Mouse (Mus musculus) limb, embryonic 14.5 days (tissue): ENCODE measurements around the gene Hist1h2bg. TPM values are rescaled to one million over a fixed set of nuclear protein-coding genes. Genes with fewer than 3 reads are reported as not detected.

Experiments
- ATAC-seq: fragments of 200-750 bp; cut with Nextera tagmentation; 2 replicates; pipeline ENCODE4 v1.8.0; 2017; ENCODE audit warnings: low read depth, moderate number of reproducible peaks, moderate TSS enrichment; ENCODE audit not compliant: low FRiP score
- DNase-seq: peaks from one replicate; pipeline ENCODE4 v3.0.0-alpha.2; 2015; ENCODE audit warnings: low spot score
- H3K27ac ChIP-seq: fragments of 300-500 bp; sonication (generic); replicated peaks from 2 replicates; pipeline ENCODE4 v1.5.1; 2014; ENCODE audit warnings: low read depth, mild to moderate bottlenecking, low read length, moderate library complexity, mixed read lengths
- H3K27me3 ChIP-seq: fragments of 300-500 bp; sonication (generic); 2 replicates; pipeline ENCODE4 v1.6.1; 2014; ENCODE audit warnings: low read length, mixed read lengths; ENCODE audit not compliant: control insufficient read depth, insufficient read depth
- H3K36me3 ChIP-seq: fragments of 300-500 bp; sonication (generic); 2 replicates; pipeline ENCODE4 v1.6.1; 2014; ENCODE audit warnings: mild to moderate bottlenecking, low read length, moderate library complexity, mixed read lengths; ENCODE audit not compliant: control insufficient read depth, insufficient read depth
- H3K4me1 ChIP-seq: fragments of 300-500 bp; sonication (generic); 2 replicates; pipeline ENCODE4 v1.6.1; 2014; ENCODE audit warnings: antibody characterized with exemption, low read length, mixed read lengths; ENCODE audit not compliant: control insufficient read depth, insufficient read depth
- H3K4me2 ChIP-seq: fragments of 300-500 bp; sonication (generic); replicated peaks from 2 replicates; pipeline ENCODE4 v1.6.1; 2014; ENCODE audit warnings: low read depth, mild to moderate bottlenecking, low read length, moderate library complexity; ENCODE audit not compliant: severe bottlenecking
- H3K4me3 ChIP-seq: fragments of 300-500 bp; sonication (generic); replicated peaks from 2 replicates; pipeline ENCODE4 v1.5.1; 2014; ENCODE audit warnings: low read length
- H3K9ac ChIP-seq: fragments of 300-500 bp; sonication (generic); 2 replicates; pipeline ENCODE4 v1.6.1; 2014; ENCODE audit warnings: mild to moderate bottlenecking, low read depth, low read length, moderate library complexity; ENCODE audit not compliant: severe bottlenecking
- H3K9me3 ChIP-seq: fragments of 300-500 bp; sonication (generic); 2 replicates; pipeline ENCODE4 v1.6.1; 2016; ENCODE audit warnings: low read length; ENCODE audit not compliant: control insufficient read depth
- POLR2A ChIP-seq: fragments of 200-500 bp; IDR thresholded peaks from 2 replicates; pipeline ENCODE4 v1.8.0; 2012; ENCODE audit warnings: inconsistent platforms, mild to moderate bottlenecking, moderate library complexity, borderline replicate concordance; ENCODE audit not compliant: insufficient read depth, insufficient read length; ENCODE audit errors: extremely low read depth
- WGBS: fragments of 180-500 bp; shearing (Covaris S2); extraction: QIAGEN DNeasy Blood & Tissue Kit; methylation state at CpG from one replicate; pipeline ENCODE4 v1.1.7; 2014; 5-methylcytosine and 5-hydroxymethylcytosine counted together
- polyA plus RNA-seq, 2 experiments: library from polyadenylated mRNA; depleted of rRNA in 1 of 2; stranded (reverse) in 1 of 2; unstranded in 1 of 2; fragments of >200 nt; fragmentation: Nextera tagmentation in 1 of 2; extraction: Ambion mirVana in 1 of 2; gene quantifications; 2 replicates each; pipeline versions ENCODE4 v1.2.1 to v1.2.3; 2012 to 2014

Gene Hist1h2bg
- polyA plus RNA-seq, 2 experiments, result 6.9 to 38.9 TPM

DNA sequence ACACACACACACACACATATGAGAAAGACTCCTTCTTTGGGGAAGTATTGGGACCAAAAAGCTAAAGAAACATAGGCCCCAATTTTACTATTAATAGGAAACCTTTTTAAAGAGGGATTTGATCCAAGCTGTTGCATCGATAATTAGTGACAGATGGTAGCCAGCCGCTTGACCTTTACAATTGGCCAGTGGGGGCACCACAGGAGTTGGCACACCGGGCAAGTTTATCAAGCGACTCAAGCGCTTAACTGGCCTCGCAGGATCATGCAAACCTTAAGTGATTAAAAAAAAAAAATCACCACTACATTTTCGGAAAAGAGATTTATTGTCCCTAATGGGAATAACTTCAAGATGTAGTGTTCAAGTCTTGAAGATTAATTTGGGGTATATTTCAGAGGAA is 21.4 kb downstream of the Hist1h2bg start:
- peak overlapping the region; percentile 50; the same call in 1 of the 2 replicates for H3K27ac ChIP-seq
- no peaks in the 10 kb centered on the region for H3K9me3 ChIP-seq
- no peaks in the 10 kb centered on the region for H3K27me3 ChIP-seq
- no peak overlapping the region for H3K9ac ChIP-seq
- no peak for DNase-seq
- ATAC-seq, result no peak
- TF ChIP-seq POLR2A, result no peak
- H3K4me2 ChIP-seq, result no peak overlapping the region
- no peak overlapping the region for H3K4me3 ChIP-seq
- H3K4me1 ChIP-seq, result peaks cover 8% of the 10 kb centered on the region; the same call in 1 of the 2 replicates
- WGBS, result 38% methylated on average over 7 of the region's 7 CpGs
- no peaks in the 10 kb centered on the region for H3K36me3 ChIP-seq

DNA sequence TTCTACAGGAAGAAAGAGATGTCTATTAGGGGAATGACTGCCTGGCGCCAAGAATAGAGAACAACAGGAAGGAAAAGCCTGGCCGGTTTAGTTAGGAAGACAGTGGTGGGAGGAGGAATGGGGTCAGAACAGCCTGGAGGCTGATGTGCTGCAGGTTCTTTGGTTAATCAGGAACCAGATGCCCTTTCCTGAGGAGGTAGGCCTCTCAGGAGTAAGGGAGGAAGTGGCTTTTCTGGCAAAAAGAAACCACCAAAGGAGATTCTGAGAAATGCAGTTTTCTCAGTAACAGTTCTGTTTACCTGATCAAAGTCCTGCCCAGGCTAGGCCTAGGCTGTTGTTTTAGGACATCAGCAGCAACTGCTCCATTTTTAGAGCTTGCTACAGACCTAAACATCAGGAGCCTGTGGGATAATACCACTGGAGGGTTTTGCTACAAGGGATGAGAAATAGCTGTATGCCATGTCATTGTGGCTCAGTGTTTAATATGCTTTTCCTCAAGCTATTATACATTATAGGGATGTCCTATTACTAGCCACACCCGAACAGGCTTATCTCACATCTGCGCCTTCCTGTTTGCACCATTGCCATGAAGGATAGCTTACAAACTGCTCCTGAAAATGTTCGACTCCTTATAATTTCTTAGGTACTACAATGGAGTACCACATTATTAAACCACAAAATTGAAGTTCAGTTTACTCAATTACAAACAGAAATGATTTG is 22.0 kb downstream of the Hist1h2bg start:
- no peaks in the 10 kb centered on the region for H3K9me3 ChIP-seq
- H3K4me1 ChIP-seq, result peaks cover 8% of the 10 kb centered on the region; the same call in 1 of the 2 replicates
- 61% methylated on average over 5 of the region's 5 CpGs for WGBS
- H3K36me3 ChIP-seq, result no peaks in the 10 kb centered on the region
- no peaks in the 10 kb centered on the region for H3K27me3 ChIP-seq
- TF ChIP-seq POLR2A, result no peak
- no peak overlapping the region for H3K4me3 ChIP-seq
- ATAC-seq, result no peak
- no peak overlapping the region for H3K9ac ChIP-seq
- peak overlapping the region; percentile 50 for H3K27ac ChIP-seq
- DNase-seq, result no peak
- no peak overlapping the region for H3K4me2 ChIP-seq

DNA sequence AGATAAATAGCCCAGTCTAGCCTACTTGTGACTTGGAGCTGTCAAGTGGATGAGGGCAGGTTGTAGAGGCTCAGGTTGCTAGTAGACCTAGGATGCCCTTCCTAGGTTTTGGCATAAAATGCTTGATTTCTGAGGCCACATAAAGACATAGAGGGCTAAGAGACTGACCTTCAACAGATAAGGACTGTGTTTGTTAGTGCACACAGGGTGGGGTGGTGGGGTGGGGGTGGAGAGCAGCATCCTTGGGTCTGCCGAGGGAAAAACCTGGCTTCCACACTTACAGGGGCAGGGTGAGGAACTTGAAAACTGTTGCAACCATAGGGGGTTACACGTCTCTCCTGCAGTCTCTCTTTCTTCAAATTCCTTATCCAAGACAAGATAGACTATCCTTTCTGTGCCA is 24.0 kb downstream of the Hist1h2bg start:
- peaks cover 8% of the 10 kb centered on the region; the same call in 1 of the 2 replicates for H3K4me1 ChIP-seq
- H3K36me3 ChIP-seq, result no peaks in the 10 kb centered on the region
- H3K9ac ChIP-seq, result no peak overlapping the region
- no peak overlapping the region for H3K27ac ChIP-seq
- no peaks in the 10 kb centered on the region for H3K9me3 ChIP-seq
- H3K4me3 ChIP-seq, result no peak overlapping the region
- WGBS, result 78% methylated on average over 2 of the region's 2 CpGs
- no peaks in the 10 kb centered on the region for H3K27me3 ChIP-seq
- H3K4me2 ChIP-seq, result no peak overlapping the region
- DNase-seq, result no peak
- no peak for TF ChIP-seq POLR2A
- ATAC-seq, result no peak

DNA sequence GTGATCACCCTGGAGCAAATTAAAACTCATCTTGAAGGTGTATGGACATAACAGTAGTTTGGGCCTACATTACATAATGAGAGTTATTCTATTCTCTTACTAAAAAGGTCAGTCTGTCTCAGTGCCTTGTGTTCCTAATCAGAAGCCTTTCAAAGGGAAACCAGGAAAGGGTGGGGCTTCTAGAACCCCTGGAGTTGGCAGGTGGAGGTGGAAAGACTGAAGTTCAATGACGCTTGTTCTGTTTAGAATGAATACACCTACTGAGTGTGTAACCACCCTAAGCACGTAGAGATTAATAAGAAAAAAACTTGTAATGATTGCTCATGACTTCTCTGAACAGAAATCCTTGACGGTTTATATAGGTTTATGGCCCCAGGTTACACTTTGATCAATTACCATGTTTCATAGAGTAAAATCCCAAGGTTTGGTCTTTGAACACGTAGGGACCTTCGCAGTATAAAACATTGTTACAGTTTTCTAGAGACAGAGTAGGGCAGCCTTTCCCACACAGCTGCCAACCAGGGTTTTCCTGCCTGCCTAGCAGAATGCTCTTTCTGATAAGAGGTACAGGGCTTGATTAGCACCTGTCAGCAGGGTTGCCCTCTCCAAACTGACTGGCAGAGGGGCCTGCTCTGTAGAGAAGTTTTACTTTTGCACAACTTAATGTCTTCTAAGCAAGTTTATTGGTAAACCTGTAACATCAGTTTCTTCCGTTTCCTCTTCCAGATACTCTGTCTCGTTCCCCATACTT is 24.6 kb downstream of the Hist1h2bg start:
- Histone ChIP-seq H3K27me3 (no peaks in the 10 kb centered on the region), H3K4me1 (peaks cover 8% of the 10 kb centered on the region; the same call in 1 of the 2 replicates), H3K36me3 (no peaks in the 10 kb centered on the region), H3K4me3 (no peak overlapping the region), H3K27ac (no peak overlapping the region), H3K9ac (no peak overlapping the region), H3K4me2 (no peak overlapping the region), H3K9me3 (no peaks in the 10 kb centered on the region)
- TF ChIP-seq POLR2A, result no peak
- DNase-seq (no peak), ATAC-seq (no peak)
- 72% methylated on average over 7 of the region's 7 CpGs for WGBS

DNA sequence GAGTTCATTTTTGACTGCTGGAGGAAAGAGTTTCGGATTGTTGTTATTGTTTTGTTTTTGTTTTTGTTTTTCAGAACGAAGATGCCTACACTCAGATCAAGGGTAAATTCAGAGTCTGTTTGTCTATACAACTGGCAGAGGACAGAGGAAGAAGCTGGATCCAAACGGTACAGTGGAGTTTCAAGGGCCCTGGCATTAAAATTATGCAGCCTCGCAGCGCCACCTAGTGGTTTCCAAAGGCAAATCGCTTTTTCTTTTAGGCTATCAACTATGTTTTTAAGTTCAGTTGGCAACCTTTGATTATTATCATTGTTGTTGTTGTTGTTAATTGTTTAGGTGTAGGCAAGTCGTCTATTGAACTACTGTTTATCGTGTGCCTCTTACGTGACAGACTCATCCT is 26.8 kb downstream of the Hist1h2bg start:
- no peak overlapping the region for H3K9ac ChIP-seq
- H3K4me3 ChIP-seq, result no peak overlapping the region
- TF ChIP-seq POLR2A, result no peak
- no peak overlapping the region for H3K4me2 ChIP-seq
- ATAC-seq (peak; percentile 60; the same call in 1 of the 2 replicates), DNase-seq (peak; percentile 85)
- 7% methylated on average over 9 of the region's 9 CpGs for WGBS
- no peaks in the 10 kb centered on the region for H3K27me3 ChIP-seq
- peaks cover 4% of the 10 kb centered on the region; the same call in 1 of the 2 replicates for H3K4me1 ChIP-seq
- H3K27ac ChIP-seq, result no peak overlapping the region
- H3K9me3 ChIP-seq, result no peaks in the 10 kb centered on the region
- no peaks in the 10 kb centered on the region for H3K36me3 ChIP-seq
